Mouse (Mus musculus) MEL-GATA-1-ER (cell line): Measurements from ENCODE around the gene Atp6v0a4.

ENCODE experiments used
- DNase-seq: peaks from one replicate; pipeline ENCODE4 v3.0.0-alpha.2; 2012; ENCODE audit warnings: low read depth; ENCODE audit errors: extremely low read depth

The Atp6v0a4 gene

GRCm38 (mm10) chr6:38021406-38021805, 103.0 kb downstream of the Atp6v0a4 start:
- no peak for DNase-seq

GRCm38 (mm10) chr6:38012829-38013228, 111.6 kb downstream of the Atp6v0a4 start:
- no peak for DNase-seq

- DNase-seq = peak; percentile 68
Measured at GRCm38 (mm10) chr6:38007459-38007858, 116.9 kb downstream of the Atp6v0a4 start.
